Mouse (Mus musculus) naive thymus-derived CD4-positive, alpha-beta T cell, adult 2 months (primary cell): ENCODE results near the gene Hist1h3g.
"Not testable (repeated sequence)": the region's sequence is repeated elsewhere in the genome, so short reads cannot be mapped to it uniquely, and the experiment has no call there.

Experiments
- DNase-seq: peaks from one replicate; pipeline ENCODE4 v3.0.0-alpha.2; 2011; ENCODE audit warnings: low read depth

Gene Hist1h3g

DNA sequence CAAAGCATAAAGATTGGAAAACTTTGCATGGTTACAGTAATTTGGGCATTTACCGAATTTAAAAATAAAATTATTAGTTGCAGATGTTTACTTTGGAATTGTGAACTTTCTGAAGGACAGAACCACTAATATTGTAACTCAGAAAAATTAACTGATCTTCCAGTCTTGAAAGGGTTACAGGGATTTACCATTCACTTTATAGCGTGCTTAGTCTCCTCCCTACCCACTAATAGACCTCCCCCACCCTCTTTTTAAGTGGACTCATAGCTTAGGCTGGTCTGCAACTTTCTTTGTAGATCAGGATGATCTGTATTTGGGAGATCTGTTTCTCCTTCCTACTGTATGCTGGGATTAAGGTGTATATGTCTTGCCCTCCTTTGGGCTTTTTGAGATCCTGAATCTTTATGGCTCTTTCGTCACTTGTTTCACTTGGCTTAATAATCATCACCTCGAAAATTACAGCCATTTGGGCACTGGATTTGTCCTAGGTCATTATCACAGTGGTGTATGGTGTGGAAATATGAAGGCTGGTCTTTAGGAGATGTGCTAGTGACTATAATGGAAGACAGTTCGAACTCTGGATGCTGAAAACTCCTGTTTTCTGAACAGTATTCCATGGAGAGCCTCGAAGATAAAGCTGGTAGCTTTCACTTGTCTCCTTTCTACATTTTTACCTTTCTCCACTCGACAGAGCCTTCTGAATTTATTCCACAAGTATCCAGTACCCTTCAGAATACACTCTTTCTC is 1.0 kb downstream of the Hist1h3g start:
- no peak for DNase-seq

GRCm38 (mm10) chr13:23537006-23537710 is 1.9 kb downstream of the Hist1h3g start:
- DNase-seq = no peak

DNA sequence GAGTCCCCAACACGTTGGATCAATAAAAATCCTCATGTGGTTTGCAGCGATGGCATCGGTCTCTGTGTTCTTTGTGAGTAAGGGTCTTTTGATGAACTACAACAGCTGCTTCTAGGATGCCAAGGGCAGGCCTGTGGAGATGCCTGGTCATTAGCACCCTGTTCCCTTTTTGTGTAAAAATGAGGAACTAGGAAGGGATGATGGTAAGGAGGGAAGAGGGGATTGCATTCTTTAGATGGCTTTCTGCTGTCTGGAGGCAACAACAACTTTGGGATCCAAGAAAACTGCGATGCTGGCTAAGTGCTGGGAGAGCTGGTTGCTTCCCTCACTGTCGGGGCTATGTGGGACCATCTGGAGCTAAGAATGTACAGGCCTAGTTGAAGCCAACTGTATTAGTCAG is 3.0 kb downstream of the Hist1h3g start:
- DNase-seq = no peak

- not testable (repeated sequence) for DNase-seq
These were observed 4.6 kb downstream of the Hist1h3g start for GRCm38 (mm10) chr13:23539821-23540220.

GRCm38 (mm10) chr13:23541497-23541896 is 6.3 kb downstream of the Hist1h3g start:
- no peak for DNase-seq

DNA sequence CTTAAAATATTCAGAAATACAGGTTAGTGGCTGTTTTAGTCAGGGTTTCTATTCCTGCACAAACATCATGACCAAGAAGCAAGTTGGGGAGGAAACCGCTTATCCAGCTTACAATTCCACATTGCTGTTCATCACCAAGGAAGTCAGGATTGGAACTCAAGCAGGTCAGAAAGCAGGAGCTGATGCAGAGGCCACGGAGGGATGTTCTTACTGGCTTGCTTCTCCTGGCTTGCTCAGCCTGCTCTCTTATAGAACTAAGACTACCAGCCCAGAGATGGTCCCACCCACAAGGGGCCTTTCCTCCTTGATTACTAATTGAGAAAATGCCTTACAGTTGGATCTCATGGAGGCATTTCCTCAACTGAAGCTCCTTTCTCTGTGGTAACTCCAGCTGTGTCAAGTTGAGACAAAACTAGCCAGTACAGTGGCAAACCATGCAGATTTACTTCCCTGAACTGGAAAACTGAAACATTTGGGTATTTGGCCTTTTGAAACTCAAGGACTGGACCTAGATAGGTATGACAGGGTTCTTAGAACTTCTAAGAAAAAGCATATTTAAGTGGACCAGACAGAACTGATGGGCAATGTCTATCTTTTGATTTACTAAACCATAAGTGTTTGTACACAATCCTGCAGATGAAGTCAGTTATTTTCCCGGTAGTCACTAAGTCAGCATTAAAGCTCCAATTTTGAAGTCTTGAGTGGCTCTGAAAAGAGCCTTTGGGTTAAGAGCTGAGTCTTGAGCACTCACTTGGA is 7.2 kb downstream of the Hist1h3g start:
- peak; percentile 41 for DNase-seq

GRCm38 (mm10) chr13:23542999-23543607 is 7.9 kb downstream of the Hist1h3g start, which contains the start of gene Hist1h2bh:
Hist1h2bh (minus strand) TSS chr13:23543392.
- peak; percentile 94 for DNase-seq

DNA sequence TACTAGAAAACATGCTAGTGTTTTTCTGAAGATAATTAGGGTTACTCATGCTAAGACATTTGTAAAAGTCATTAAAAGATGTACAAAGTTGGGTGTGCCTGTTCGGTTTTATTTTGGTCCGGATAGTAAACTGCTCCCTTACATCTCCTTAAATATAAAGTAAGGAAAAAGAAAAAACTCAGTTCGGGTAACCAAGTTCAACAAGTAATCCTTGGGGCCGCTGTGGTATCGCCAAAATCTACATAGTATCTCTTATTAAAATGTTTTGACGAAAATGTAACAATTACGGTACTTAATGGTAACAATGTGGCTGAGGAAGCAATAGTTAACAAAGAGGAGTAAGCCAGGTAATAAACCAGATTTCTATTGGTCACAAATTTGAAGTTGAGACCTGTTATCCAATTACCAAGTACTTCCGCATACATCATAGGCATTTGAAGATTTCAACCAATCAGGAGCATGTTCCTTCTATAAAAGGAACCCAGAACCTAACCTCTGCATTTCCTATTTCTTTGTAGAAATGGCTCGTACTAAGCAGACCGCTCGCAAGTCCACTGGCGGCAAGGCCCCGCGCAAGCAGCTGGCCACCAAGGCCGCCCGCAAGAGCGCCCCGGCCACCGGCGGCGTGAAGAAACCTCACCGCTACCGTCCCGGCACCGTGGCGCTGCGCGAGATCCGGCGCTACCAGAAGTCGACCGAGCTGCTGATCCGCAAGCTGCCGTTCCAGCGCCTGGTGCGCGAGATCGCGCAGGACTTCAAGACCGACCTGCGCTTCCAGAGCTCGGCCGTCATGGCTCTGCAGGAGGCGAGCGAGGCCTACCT is 9.0 kb downstream of the Hist1h3g start, which contains the start of gene Hist1h3f:
Gene Hist1h3f, plus strand, starts transcription at position 88 of the 822 bp plus-strand sequence.
- DNase-seq = peak; percentile 97

- peak; percentile 63 for DNase-seq
These were observed 9.5 kb downstream of the Hist1h3g start for GRCm38 (mm10) chr13:23544787-23545120.

- DNase-seq = no peak
These were observed 11.5 kb downstream of the Hist1h3g start for GRCm38 (mm10) chr13:23546694-23547093.

DNA sequence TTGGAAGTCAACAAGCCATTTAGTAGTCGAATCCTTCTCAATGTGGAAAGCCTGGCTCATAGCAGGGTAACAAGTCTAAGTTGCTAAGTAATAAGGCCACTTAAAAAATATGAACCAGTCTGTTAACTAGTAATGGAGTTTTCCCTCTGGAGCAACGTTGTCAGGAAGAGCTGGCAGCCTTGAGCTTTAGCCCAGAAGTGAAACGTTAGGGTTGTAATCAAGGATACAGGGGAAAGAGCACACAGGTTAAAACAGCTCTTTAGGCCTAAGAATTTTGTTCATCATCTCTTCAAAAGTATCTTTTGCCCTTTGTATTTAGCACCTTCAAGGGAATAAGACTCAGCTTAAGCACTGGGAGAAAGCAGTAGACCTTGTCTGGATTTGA is 15.5 kb downstream of the Hist1h3g start:
- no peak for DNase-seq

DNA sequence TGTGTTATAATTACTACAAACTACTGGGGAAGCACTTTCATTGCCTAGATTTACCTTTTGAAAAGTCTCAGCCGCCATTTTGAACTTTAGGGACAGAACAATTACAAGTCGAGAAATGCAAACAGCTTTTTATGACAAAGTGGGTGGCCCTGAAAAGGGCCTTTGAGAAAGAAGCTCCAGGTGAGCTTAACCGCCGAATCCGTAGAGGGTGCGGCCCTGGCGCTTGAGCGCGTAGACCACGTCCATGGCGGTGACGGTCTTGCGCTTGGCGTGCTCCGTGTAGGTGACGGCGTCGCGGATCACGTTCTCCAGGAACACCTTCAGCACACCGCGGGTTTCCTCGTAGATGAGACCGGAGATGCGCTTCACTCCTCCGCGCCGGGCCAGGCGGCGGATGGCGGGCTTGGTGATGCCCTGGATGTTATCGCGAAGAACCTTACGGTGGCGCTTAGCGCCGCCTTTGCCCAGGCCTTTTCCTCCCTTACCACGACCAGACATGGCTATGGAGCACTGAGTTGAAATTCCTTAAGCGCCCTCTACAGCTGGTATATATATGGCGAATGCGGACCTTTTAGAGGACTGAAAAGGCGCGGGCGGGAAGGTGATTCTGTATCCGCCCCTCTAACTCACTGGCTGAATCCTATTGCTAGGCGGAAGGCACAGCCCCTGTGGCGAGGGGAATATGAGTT is 16.1 kb downstream of the Hist1h3g start, which contains the start of gene Hist1h4f:
Gene Hist1h4f, minus strand, starts transcription at position 503 of the 689 bp plus-strand sequence.
- DNase-seq = peak; percentile 91

GRCm38 (mm10) chr13:23551931-23552914 is 17.0 kb downstream of the Hist1h3g start:
- no peak for DNase-seq

GRCm38 (mm10) chr13:23552962-23553361 is 17.7 kb downstream of the Hist1h3g start, which contains the start of gene Hist1h1d:
Hist1h1d (plus strand) TSS chr13:23553262.
- no peak for DNase-seq

DNA sequence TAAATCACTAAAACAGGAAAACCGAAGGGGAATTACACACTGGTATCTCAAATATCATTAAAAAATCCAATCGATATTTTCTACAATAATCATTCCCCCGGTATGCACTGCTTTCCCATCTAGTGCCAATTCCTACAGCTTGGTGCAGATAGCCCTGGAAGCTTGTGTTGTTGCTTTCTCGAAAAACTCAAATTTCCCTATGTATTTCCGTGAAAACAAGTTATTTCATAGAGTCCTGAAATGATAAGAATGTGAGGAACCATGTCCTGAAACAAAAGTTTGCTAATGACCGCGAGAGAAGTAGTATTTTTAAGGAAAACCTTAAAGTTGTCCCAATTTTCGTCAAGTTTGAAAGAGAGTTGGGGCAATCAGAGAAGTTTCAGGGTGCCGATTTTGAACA is 19.2 kb downstream of the Hist1h3g start:
- no peak for DNase-seq

- DNase-seq = peak; percentile 83
These were observed 20.0 kb downstream of the Hist1h3g start for GRCm38 (mm10) chr13:23554925-23555838.

DNA sequence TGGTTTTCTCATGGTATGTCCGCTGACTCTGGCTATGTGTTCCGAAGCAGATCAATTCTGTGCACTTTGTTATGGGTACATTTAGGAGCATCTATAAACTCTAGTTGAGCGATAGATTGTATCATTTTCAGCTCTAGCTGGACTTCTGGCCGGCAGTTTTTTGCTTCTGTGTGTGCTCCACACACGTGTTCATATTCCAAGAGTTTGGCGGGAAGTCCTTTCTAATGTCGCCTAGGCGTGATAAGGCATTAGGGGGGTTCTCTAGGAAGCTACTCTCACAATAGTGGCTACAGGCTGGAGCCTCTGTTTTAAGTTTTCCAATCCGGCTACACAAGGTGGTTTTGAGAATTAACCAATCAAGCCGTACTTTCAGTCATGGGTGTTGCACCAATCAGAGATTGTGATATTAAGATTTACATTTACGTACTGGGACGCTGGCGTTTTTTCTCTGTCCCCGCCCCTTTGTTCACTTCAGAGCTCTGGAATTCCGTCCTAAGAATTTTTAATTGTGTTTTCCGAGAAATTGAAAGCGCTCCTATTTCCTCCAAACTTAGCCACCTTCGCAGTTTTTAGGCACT is 20.7 kb downstream of the Hist1h3g start:
- DNase-seq = peak; percentile 89

DNA sequence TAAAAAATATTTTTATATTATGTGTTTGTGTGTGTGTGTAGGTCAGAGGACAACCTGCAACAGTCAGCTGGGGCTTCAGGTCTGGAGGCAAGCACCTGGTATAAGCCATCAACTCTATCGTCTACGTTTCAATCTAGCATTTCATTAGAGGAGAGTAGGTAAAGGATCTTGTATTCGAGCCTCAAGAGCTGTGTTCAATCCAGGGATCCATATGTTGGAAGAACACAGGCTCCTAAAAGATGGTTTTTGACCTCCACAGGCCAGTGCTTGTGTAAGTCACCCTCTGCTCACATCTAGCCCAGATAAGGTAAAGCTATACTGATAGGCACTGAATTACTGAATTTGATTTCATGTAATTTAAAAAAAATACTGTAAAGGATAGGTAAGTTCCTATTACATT is 21.7 kb downstream of the Hist1h3g start:
- DNase-seq = no peak
